Mouse (Mus musculus): Measurements from ENCODE around the gene Tas1r1. TPM values are rescaled to one million over a fixed set of nuclear protein-coding genes. Genes with fewer than 3 reads are reported as not detected.

Tas1r1 gene
- polyA plus RNA-seq, 1 experiment from 2014 or later = 1.3 TPM

Other genes with a start within 250 kb of the Tas1r1 start
- 165 and 175 TPM in 2 replicates for gene Camta1, start 176.7 kb downstream of the Tas1r1 start, polyA plus RNA-seq (2015; fragmentation: Nextera tagmentation; extraction: Ambion mirVana)
- 66.7 and 79.6 TPM in 2 replicates for gene Dnajc11, start 104.9 kb downstream of the Tas1r1 start, polyA plus RNA-seq (2015; fragmentation: Nextera tagmentation; extraction: Ambion mirVana)
- gene Thap3, start 49.6 kb downstream of the Tas1r1 start, polyA plus RNA-seq (2015; fragmentation: Nextera tagmentation; extraction: Ambion mirVana) = 33.6 and 33.8 TPM in 2 replicates
- gene Phf13, start 42.3 kb downstream of the Tas1r1 start, polyA plus RNA-seq (2015; fragmentation: Nextera tagmentation; extraction: Ambion mirVana) = 19.1 and 20.6 TPM in 2 replicates
- gene Klhl21, start 29.8 kb downstream of the Tas1r1 start, polyA plus RNA-seq (2015; fragmentation: Nextera tagmentation; extraction: Ambion mirVana) = 4.5 TPM in 2 replicates
- 15.3 and 18.8 TPM in 2 replicates for gene Zbtb48, start 10.9 kb downstream of the Tas1r1 start, polyA plus RNA-seq (2015; fragmentation: Nextera tagmentation; extraction: Ambion mirVana)
- gene Nol9, start 753 bp upstream of the Tas1r1 start, polyA plus RNA-seq (2015; fragmentation: Nextera tagmentation; extraction: Ambion mirVana) = 26.4 and 27.1 TPM in 2 replicates
- 9.9 and 10.7 TPM in 2 replicates for gene Plekhg5, start 33.9 kb upstream of the Tas1r1 start, polyA plus RNA-seq (2015; fragmentation: Nextera tagmentation; extraction: Ambion mirVana)
- gene Tnfrsf25, start 77.4 kb upstream of the Tas1r1 start, polyA plus RNA-seq (2015; fragmentation: Nextera tagmentation; extraction: Ambion mirVana) = 0.84 and 1.8 TPM in 2 replicates
- 0.21 and 0.51 TPM in 2 replicates for gene Espn, start 113.8 kb upstream of the Tas1r1 start, polyA plus RNA-seq (2015; fragmentation: Nextera tagmentation; extraction: Ambion mirVana)
- gene Hes2, start 120.3 kb upstream of the Tas1r1 start, polyA plus RNA-seq (2015; fragmentation: Nextera tagmentation; extraction: Ambion mirVana) = 0.13 and 0.15 TPM in 2 replicates
- 316 and 346 TPM in 2 replicates for gene Acot7, start 139.6 kb upstream of the Tas1r1 start, polyA plus RNA-seq (2015; fragmentation: Nextera tagmentation; extraction: Ambion mirVana)
- gene Gpr153, start 235.7 kb upstream of the Tas1r1 start, polyA plus RNA-seq (2015; fragmentation: Nextera tagmentation; extraction: Ambion mirVana) = 10.7 and 11.8 TPM in 2 replicates